Mouse (Mus musculus): Measurements from ENCODE around the gene Gm21905. TPM values are rescaled to one million over a fixed set of nuclear protein-coding genes. Genes with fewer than 3 reads are reported as not detected.

The Gm21905 gene
- not detected for polyA plus RNA-seq (2014; fragmentation: Illumina TruSeq; extraction: RNeasy Lipid Tissue Mini Kit (QIAGEN cat#74804); ENCODE audit: low read depth, low replicate concordance)

GRCm38 (mm10) chr5:67946321-67946720, at the start of gene Gm21905:
Gene Gm21905 (minus strand): TSS chr5:67946421.

GRCm38 (mm10) chr5:67941369-67941768, 4.9 kb downstream of the Gm21905 start, which contains the start of gene Gm5108:
Gene Gm5108 (plus strand): TSS chr5:67941669.

Other genes with a start within 250 kb of the Gm21905 start
- 3.9 TPM for gene Atp8a1, start 99.0 kb downstream of the Gm21905 start, polyA plus RNA-seq (2014; fragmentation: Illumina TruSeq; extraction: RNeasy Lipid Tissue Mini Kit (QIAGEN cat#74804); ENCODE audit: low read depth, low replicate concordance)
- 4.2 TPM for gene Gm5108, start 4.8 kb downstream of the Gm21905 start, polyA plus RNA-seq (2014; fragmentation: Illumina TruSeq; extraction: RNeasy Lipid Tissue Mini Kit (QIAGEN cat#74804); ENCODE audit: low read depth, low replicate concordance)
- gene Grxcr1, start 85.4 kb upstream of the Gm21905 start, polyA plus RNA-seq (2014; fragmentation: Illumina TruSeq; extraction: RNeasy Lipid Tissue Mini Kit (QIAGEN cat#74804); ENCODE audit: low read depth, low replicate concordance) = 0.20 TPM